Mouse (Mus musculus): ENCODE results near the gene Myoc.
A peak's percentile ranks its signal among the peaks of the same experiment; 100 is the strongest.

Gene Myoc

DNA sequence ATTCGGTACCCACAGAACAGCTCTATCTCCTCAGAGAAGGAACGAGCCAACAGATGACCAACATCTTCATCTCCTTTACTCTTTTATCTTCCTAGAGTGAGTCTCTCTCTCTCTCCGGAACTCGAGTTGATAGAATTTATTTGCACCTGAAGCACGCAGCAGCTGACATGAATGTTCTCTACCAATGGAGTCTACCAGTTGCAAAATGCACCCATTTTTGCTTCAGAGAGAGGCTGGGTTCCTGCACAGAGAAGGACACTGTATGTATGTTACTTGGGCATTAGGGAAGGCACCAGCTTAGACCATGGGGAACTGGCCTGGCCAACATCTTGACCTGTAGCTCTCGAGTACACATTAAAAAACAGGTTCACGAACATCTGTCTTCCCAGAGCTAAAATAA, 19.2 kb downstream of the Myoc start, which contains the start of gene Myocos:
TSS of gene Myocos (minus strand) at position 101 of the 400 bp plus-strand sequence.
- DNase-seq = no peak

DNA sequence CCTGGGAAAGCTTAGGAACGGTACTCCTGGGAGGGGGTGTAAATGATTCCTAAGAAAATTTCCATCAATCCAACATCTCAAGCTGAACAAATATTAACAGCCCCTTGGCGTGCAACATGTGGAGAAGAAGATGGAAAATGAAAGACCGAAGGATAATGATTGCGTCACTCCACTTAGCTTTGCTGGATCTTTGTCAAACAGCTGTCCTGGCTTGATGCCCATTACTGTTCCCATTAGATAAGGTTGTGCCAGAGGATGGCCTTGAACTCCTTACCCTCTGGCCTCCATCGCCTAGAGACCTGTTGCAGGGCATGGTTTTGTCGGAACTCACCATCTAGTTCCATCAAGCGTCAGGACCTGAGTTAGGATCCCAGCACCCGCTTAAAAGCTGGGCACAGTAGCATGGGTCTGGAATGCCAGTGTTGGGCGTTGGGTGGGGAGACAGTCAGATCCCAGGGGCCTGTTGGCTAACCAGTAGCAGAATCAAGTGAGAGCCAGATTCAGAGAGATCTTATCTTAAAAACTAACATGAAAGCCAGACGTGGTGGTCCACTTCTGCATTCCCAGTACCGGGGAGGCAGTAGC, 21.4 kb downstream of the Myoc start:
- DNase-seq = no peak

DNA sequence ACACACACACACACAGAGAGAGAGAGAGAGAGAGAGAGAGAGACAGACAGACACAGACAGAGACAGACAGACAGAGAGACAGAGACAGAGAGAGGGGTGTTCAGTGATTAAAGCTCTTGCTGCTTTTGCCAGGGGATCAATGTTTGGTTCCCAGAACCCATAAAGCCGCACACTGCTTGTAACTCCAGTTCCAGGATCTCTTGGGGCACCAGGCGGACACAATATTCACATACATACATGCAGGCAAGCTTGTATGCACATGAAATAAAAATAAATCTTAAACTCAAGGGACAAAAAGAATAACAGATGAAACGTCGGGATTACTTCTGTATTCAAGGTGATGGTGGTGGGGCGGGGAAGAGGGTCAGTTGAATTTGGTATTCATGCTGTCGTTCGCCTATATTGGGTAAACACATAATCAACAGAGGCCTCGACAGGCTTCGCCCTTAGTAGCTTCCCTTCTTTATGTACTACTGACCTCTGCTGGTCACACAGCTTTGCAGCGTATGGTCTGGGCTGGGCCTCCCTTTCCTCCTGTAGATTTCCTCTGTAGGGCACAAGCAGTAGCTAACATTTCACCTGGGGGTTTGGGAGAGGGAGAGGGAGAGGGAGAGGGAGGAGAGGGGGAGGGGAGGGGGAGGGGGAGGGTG, 26.0 kb downstream of the Myoc start:
- DNase-seq = peak; percentile 81 to 83

DNA sequence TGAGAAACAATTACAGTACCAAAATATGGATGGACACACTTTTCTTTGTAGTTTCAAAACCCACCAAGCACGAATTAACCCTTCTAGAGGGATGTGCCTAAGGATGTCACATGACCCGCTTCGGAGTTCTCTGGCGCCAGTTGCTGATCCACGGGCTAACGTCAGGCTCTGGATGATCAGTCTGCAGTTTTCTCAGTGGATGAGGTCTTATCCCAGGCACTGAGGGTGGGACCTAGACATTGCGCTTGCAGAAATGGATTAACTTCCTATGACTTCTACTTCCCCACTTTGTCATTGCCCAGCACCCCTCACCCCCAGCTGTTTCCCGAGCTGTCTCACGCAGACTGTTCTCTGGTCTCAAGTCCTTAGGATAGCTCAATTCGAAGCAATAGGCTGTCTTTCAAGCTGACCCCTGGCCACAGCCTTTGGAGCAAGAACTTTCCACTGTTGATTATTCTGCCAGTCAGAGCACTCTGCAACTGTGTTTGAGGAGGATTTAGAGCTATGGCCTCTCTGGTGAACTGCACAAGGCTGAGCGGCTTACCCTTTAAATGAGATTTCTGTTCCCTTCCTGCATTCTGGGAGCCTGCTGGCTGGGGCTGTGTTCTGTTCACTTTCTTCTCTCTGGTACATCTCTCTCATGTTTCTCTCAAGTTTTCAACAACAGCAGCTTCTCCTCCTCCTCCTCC, 26.7 kb downstream of the Myoc start:
- no peak for DNase-seq

DNA sequence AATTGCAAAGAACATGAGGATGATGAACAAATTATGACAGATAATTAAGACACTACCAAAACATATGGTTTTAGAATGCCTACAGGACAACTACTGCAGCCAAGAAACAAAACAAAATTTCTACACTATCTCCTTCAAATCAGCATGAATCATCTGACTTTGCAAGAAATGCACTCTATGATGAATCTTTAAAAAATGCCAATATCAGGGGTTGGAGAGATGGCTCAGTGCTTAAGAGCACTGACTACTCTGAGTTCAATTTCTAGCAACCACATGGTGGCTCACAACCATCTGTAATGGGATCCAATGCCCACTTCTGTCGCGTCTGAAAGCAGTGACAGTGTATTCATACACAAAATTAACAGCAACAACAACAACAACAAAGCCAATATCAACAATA, 54.8 kb downstream of the Myoc start:
- DNase-seq = no peak

DNA sequence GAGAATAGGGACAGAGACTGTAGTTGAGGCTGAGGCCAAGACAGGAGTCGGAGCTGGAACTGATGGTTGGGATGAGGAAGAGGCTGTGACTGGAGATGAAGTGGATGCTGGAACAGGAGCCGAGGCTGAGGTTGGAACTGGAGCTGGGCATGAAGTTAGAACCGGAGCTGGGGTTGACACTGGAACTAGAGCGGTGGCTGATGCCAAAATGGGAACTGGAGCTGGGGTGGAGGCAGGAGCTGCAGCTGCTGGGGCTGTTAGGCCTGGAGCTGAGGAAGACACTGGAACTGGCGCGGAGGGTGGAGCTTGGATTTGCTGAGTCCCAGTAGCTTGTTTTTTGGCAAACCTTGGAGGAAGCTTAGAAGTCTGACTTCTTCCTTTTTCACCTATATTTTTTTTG, 58.9 kb downstream of the Myoc start:
- DNase-seq = no peak

Data from kidney, postnatal 25 days (tissue).